Mouse (Mus musculus) heart, postnatal 0 days (tissue): ENCODE data around the gene Rtn4rl2. TPM values are rescaled to one million over a fixed set of nuclear protein-coding genes. Genes with fewer than 3 reads are reported as not detected.

Source experiments
- ATAC-seq: fragments of 200-750 bp; cut with Nextera tagmentation; 2 replicates; pipeline ENCODE4 v1.8.0; 2017; ENCODE audit warnings: low read depth, moderate number of reproducible peaks, moderate library complexity; ENCODE audit not compliant: insufficient read depth
- DNase-seq: peaks from one replicate; pipeline ENCODE4 v3.0.0-alpha.2; 2016; ENCODE audit warnings: low spot score
- H3K27ac ChIP-seq: fragments of 300-500 bp; sonication (generic); 2 replicates; pipeline ENCODE4 v1.5.1; 2014; ENCODE audit warnings: low read depth, mild to moderate bottlenecking
- H3K27me3 ChIP-seq: fragments of 300-500 bp; sonication (generic); 2 replicates; pipeline ENCODE4 v1.6.1; 2014; ENCODE audit warnings: low read length, mixed read lengths; ENCODE audit not compliant: control insufficient read depth, insufficient read depth
- H3K36me3 ChIP-seq: fragments of 300-500 bp; sonication (generic); replicated peaks from 2 replicates; pipeline ENCODE4 v1.6.1; 2014; ENCODE audit warnings: low read length, mixed read lengths; ENCODE audit not compliant: control insufficient read depth, insufficient read depth
- H3K4me1 ChIP-seq: fragments of 300-500 bp; sonication (generic); 2 replicates; pipeline ENCODE4 v1.6.1; 2014; ENCODE audit warnings: antibody characterized with exemption; ENCODE audit not compliant: control insufficient read depth, insufficient read depth
- H3K4me2 ChIP-seq: fragments of 300-500 bp; sonication (generic); 2 replicates; pipeline ENCODE4 v1.6.1; 2014; ENCODE audit warnings: low read depth, mild to moderate bottlenecking, low read length, moderate library complexity
- H3K4me3 ChIP-seq: fragments of 300-500 bp; sonication (generic); 2 replicates; pipeline ENCODE4 v1.5.1; 2014; ENCODE audit warnings: low read depth, low read length
- H3K9ac ChIP-seq: fragments of 300-500 bp; sonication (generic); replicated peaks from 2 replicates; pipeline ENCODE4 v1.6.1; 2014; ENCODE audit warnings: low read depth, low read length, mixed read lengths
- H3K9me3 ChIP-seq: fragments of 300-500 bp; sonication (generic); replicated peaks from 2 replicates; pipeline ENCODE4 v1.6.1; 2016; ENCODE audit warnings: low read length; ENCODE audit not compliant: control insufficient read depth
- CTCF ChIP-seq: IDR thresholded peaks from 2 replicates; pipeline ENCODE4 v1.5.1; 2016; ENCODE audit warnings: antibody characterized with exemption, control low read depth, low read depth
- EP300 ChIP-seq: IDR thresholded peaks from 2 replicates; pipeline ENCODE4 v1.6.1; 2016; ENCODE audit warnings: antibody characterized with exemption, low read depth
- WGBS: fragments of 180-500 bp; shearing (Covaris S2); extraction: QIAGEN DNeasy Blood & Tissue Kit; methylation state at CpG from one replicate; pipeline ENCODE4 v1.1.7; 2014; 5-methylcytosine and 5-hydroxymethylcytosine counted together
- polyA plus RNA-seq: library from polyadenylated mRNA; unstranded; fragments of >200 nt; fragmentation: Nextera tagmentation; extraction: Ambion mirVana; gene quantifications from 2 replicates; pipeline ENCODE4 v1.2.1, GENCODE M21; 2015
- total RNA-seq: library from RNA; depleted of rRNA; stranded (reverse); fragments of >200 nt; gene quantifications from 2 replicates; pipeline ENCODE4 v1.2.3, GENCODE M21; 2014; ENCODE audit warnings: low replicate concordance

Gene Rtn4rl2
- total and polyA plus RNA-seq, 2 experiments from 2014 or later = 1.1 to 9.2 TPM

GRCm38 (mm10) chr2:84843654-84844053, 42.9 kb downstream of the Rtn4rl2 start:
- WGBS = 80% methylated on average over 6 of the region's 6 CpGs
- H3K4me1 ChIP-seq = peaks cover 27% of the 10 kb centered on the region
- peaks cover 7% of the 10 kb centered on the region for H3K27me3 ChIP-seq
- H3K9ac ChIP-seq = no peak overlapping the region
- H3K36me3 ChIP-seq = no peaks in the 10 kb centered on the region
- no peak overlapping the region for H3K4me2 ChIP-seq
- TF ChIP-seq EP300 (no peak), CTCF (no peak)
- no peak overlapping the region for H3K27ac ChIP-seq
- no peak overlapping the region for H3K4me3 ChIP-seq
- H3K9me3 ChIP-seq = no peaks in the 10 kb centered on the region
- no peak for ATAC-seq
- DNase-seq = no peak

GRCm38 (mm10) chr2:84841905-84842304, 44.6 kb downstream of the Rtn4rl2 start:
- Histone ChIP-seq H3K4me2 (peak overlapping the region; percentile 85; the same call in 1 of the 2 replicates), H3K9ac (no peak overlapping the region)
- TF ChIP-seq EP300 (no peak), CTCF (no peak)

GRCm38 (mm10) chr2:84840748-84841563, 45.6 kb downstream of the Rtn4rl2 start:
- TF ChIP-seq CTCF = no peak
- no peak for TF ChIP-seq EP300
- no peak for DNase-seq
- Histone ChIP-seq H3K27ac (peak overlapping the region; percentile 23; the same call in 1 of the 2 replicates), H3K4me1 (peaks cover 27% of the 10 kb centered on the region), H3K4me2 (peak overlapping the region; percentile 85), H3K9me3 (no peaks in the 10 kb centered on the region), H3K27me3 (peaks cover 13% of the 10 kb centered on the region), H3K9ac (peak overlapping the region; percentile 60), H3K4me3 (peak overlapping the region; percentile 56), H3K36me3 (no peaks in the 10 kb centered on the region)
- 7% methylated on average over 17 of the region's 17 CpGs for WGBS
- ATAC-seq = peak; percentile 13; the same call in 1 of the 2 replicates

More at GRCm38 (mm10) chr2:84841905-84842304, 44.6 kb downstream of the Rtn4rl2 start:
- peaks cover 27% of the 10 kb centered on the region for H3K4me1 ChIP-seq
- H3K9me3 ChIP-seq = no peaks in the 10 kb centered on the region
- H3K27me3 ChIP-seq = peaks cover 13% of the 10 kb centered on the region
- no peak overlapping the region for H3K27ac ChIP-seq
- DNase-seq (no peak), ATAC-seq (no peak)
- H3K36me3 ChIP-seq = no peaks in the 10 kb centered on the region
- no peak overlapping the region for H3K4me3 ChIP-seq

GRCm38 (mm10) chr2:84840016-84840747, 46.3 kb downstream of the Rtn4rl2 start:
- ATAC-seq = peak; percentile 84
- Histone ChIP-seq H3K27ac (peak overlapping the region; percentile 23), H3K9ac (peak overlapping the region; percentile 60), H3K27me3 (peaks cover 13% of the 10 kb centered on the region), H3K4me2 (peak overlapping the region; percentile 85), H3K4me1 (peaks cover 23% of the 10 kb centered on the region), H3K4me3 (peak overlapping the region; percentile 56), H3K36me3 (no peaks in the 10 kb centered on the region), H3K9me3 (no peaks in the 10 kb centered on the region)
- TF ChIP-seq CTCF (peak; percentile 3; the same call in 1 of the 2 replicates), EP300 (no peak)
- DNase-seq = peak; percentile 54
- under 1% methylated on average over 54 of the region's 54 CpGs for WGBS

- Histone ChIP-seq H3K36me3 (no peaks in the 10 kb centered on the region), H3K27me3 (peaks cover 13% of the 10 kb centered on the region), H3K4me2 (peak overlapping the region; percentile 85), H3K4me3 (peak overlapping the region; percentile 56), H3K4me1 (peaks cover 15% of the 10 kb centered on the region; the same call in 1 of the 2 replicates), H3K9me3 (no peaks in the 10 kb centered on the region), H3K27ac (peak overlapping the region; percentile 23), H3K9ac (peak overlapping the region; percentile 60)
- no peak for ATAC-seq
- TF ChIP-seq EP300 = no peak
- TF ChIP-seq CTCF = no peak
- 2% methylated on average over 47 of the region's 47 CpGs for WGBS
- no peak for DNase-seq
These were observed 47.2 kb downstream of the Rtn4rl2 start for GRCm38 (mm10) chr2:84838993-84839980.
